Mouse (Mus musculus): ENCODE results near the gene Mrvi1.
A peak's percentile ranks its signal among the peaks of the same experiment; 100 is the strongest.

The Mrvi1 gene

GRCm38 (mm10) chr7:110990356-110991220 lies 8.3 kb upstream of the Mrvi1 start:
- Histone ChIP-seq H3K36me3 (ENCODE audit: control insufficient read depth, insufficient read depth, low read length, poor library complexity, severe bottlenecking) (no peaks in the 10 kb centered on the region), H3K27me3 (ENCODE audit: control insufficient read depth, insufficient read depth, low read length, poor library complexity, severe bottlenecking) (no peaks in the 10 kb centered on the region)
- no peak for DNase-seq (ENCODE audit: low read depth, low spot score)

DNA sequence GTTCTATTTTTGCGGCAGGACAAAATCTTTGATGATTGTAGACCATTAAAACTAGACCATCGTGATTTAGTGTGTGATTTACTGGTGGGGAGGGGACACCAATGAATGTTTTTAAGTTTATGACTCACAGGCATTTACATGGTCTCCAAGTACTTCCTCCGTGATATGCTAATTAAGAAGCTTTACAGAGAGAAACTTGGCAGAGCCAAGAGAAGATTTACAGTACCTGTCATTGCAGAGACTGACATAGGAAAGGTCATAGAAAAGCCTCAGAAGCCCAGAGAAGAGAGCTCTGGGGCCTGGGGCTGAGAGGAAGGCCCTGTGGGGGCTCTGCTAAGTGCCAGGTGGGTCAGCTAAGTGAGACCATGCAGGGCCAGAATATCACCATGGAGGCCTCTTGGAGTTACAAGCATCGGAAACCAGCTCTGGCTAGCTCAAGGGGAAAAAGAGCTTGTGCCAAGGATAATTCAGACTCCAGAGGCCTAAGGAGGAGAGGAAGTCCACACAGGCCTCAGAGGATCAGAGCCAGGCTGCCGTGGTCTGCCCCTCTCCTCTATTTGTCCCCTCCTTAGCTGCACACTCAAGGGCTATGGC lies 7.1 kb upstream of the Mrvi1 start:
- DNase-seq (ENCODE audit: low read depth, low spot score): no peak
- H3K36me3 ChIP-seq (ENCODE audit: control insufficient read depth, insufficient read depth, low read length, poor library complexity, severe bottlenecking): no peaks in the 10 kb centered on the region
- no peaks in the 10 kb centered on the region for H3K27me3 ChIP-seq (ENCODE audit: control insufficient read depth, insufficient read depth, low read length, poor library complexity, severe bottlenecking)

DNA sequence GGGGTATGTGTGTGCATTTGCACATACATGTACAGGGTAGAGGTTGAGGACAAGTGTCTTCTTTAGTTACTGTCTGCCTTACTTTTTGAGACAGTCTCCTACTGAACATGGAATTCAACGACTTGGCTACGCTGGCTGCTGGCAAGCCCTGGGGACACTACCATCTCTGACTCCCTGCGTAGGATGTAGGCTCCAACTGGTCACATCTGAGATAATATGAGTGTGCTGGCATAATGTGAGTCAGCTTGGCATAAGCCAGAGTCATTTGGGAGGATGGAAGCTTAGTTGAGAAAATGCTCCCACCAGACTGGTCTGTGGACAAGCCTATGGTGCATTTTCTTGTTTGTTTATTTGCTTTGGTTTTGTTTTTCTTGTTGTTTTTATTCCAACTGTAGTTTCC lies 5.8 kb upstream of the Mrvi1 start:
- Histone ChIP-seq H3K27me3 (ENCODE audit: control insufficient read depth, insufficient read depth, low read length, poor library complexity, severe bottlenecking) (no peaks in the 10 kb centered on the region), H3K36me3 (ENCODE audit: control insufficient read depth, insufficient read depth, low read length, poor library complexity, severe bottlenecking) (no peaks in the 10 kb centered on the region)
- no peak for DNase-seq (ENCODE audit: low read depth, low spot score)

GRCm38 (mm10) chr7:110985581-110986265 lies 3.5 kb upstream of the Mrvi1 start:
- H3K36me3 ChIP-seq (ENCODE audit: control insufficient read depth, insufficient read depth, low read length, poor library complexity, severe bottlenecking): no peaks in the 10 kb centered on the region
- H3K27me3 ChIP-seq (ENCODE audit: control insufficient read depth, insufficient read depth, low read length, poor library complexity, severe bottlenecking): no peaks in the 10 kb centered on the region
- DNase-seq (ENCODE audit: low read depth, low spot score): no peak

- no peaks in the 10 kb centered on the region for H3K27me3 ChIP-seq (ENCODE audit: control insufficient read depth, insufficient read depth, low read length, poor library complexity, severe bottlenecking)
Observed at GRCm38 (mm10) chr7:110983621-110984020, 1.4 kb upstream of the Mrvi1 start.

DNA sequence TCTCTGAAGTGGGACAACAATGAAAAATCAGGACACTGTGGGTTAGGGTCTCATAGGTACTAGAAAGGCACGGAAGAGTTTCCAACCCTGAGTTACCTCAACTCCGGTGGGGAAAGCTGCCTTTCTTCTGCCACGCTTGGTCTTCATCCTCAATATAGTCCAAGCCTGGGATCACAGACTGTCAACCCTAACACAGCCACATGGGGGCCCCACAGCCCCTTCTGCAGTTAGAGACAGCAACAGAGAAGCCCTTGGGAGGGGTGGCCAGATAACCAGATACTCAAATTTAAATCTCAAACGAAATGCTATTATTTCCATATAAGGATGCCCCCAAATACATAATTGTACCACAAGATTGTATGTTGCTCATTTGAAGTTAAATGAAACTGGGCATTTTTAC lies 503 bp upstream of the Mrvi1 start:
- no peaks in the 10 kb centered on the region for H3K36me3 ChIP-seq (ENCODE audit: control insufficient read depth, insufficient read depth, low read length, poor library complexity, severe bottlenecking)
- no peaks in the 10 kb centered on the region for H3K27me3 ChIP-seq (ENCODE audit: control insufficient read depth, insufficient read depth, low read length, poor library complexity, severe bottlenecking)
- DNase-seq (ENCODE audit: low read depth, low spot score): peak; percentile 51

More at GRCm38 (mm10) chr7:110983621-110984020, 1.4 kb upstream of the Mrvi1 start:
- no peaks in the 10 kb centered on the region for H3K36me3 ChIP-seq (ENCODE audit: control insufficient read depth, insufficient read depth, low read length, poor library complexity, severe bottlenecking)
- no peak for DNase-seq (ENCODE audit: low read depth, low spot score)

DNA sequence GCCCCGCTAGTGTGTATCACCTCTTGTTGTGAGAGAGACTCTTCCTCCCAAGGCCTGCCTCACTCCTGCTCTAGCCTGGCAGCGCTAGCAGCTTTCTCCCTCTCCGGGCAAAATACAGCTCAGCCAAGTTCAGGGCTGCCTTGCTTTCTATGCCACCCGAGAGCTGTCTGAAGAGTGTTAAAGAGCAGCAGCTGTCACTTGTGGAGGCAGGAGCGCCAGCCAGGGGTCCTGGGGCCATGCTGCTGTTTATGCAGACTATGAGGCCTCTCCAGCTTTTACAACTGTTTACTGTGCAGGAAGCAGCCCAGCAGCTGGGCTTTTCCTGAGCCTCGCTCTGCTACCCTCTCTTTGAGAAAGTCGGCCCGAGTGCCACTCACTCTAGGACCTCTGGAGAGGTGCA lies 1.2 kb downstream of the Mrvi1 start:
- H3K36me3 ChIP-seq (ENCODE audit: control insufficient read depth, insufficient read depth, low read length, poor library complexity, severe bottlenecking): no peaks in the 10 kb centered on the region
- no peaks in the 10 kb centered on the region for H3K27me3 ChIP-seq (ENCODE audit: control insufficient read depth, insufficient read depth, low read length, poor library complexity, severe bottlenecking)
- no peak for DNase-seq (ENCODE audit: low read depth, low spot score)

GRCm38 (mm10) chr7:110977699-110978392 lies 4.4 kb downstream of the Mrvi1 start:
- no peak for DNase-seq (ENCODE audit: low read depth, low spot score)

GRCm38 (mm10) chr7:110973450-110973849 lies 8.8 kb downstream of the Mrvi1 start:
- Histone ChIP-seq H3K27me3 (ENCODE audit: control insufficient read depth, insufficient read depth, low read length, poor library complexity, severe bottlenecking) (no peaks in the 10 kb centered on the region), H3K36me3 (ENCODE audit: control insufficient read depth, insufficient read depth, low read length, poor library complexity, severe bottlenecking) (no peaks in the 10 kb centered on the region)
- no peak for DNase-seq (ENCODE audit: low read depth, low spot score)

More at GRCm38 (mm10) chr7:110977699-110978392, 4.4 kb downstream of the Mrvi1 start:
- Histone ChIP-seq H3K36me3 (ENCODE audit: control insufficient read depth, insufficient read depth, low read length, poor library complexity, severe bottlenecking) (no peaks in the 10 kb centered on the region), H3K27me3 (ENCODE audit: control insufficient read depth, insufficient read depth, low read length, poor library complexity, severe bottlenecking) (no peaks in the 10 kb centered on the region)

GRCm38 (mm10) chr7:110972796-110973195 lies 9.5 kb downstream of the Mrvi1 start:
- Histone ChIP-seq H3K27me3 (ENCODE audit: control insufficient read depth, insufficient read depth, low read length, poor library complexity, severe bottlenecking) (no peaks in the 10 kb centered on the region), H3K36me3 (ENCODE audit: control insufficient read depth, insufficient read depth, low read length, poor library complexity, severe bottlenecking) (no peaks in the 10 kb centered on the region)
- DNase-seq (ENCODE audit: low read depth, low spot score): no peak

DNA sequence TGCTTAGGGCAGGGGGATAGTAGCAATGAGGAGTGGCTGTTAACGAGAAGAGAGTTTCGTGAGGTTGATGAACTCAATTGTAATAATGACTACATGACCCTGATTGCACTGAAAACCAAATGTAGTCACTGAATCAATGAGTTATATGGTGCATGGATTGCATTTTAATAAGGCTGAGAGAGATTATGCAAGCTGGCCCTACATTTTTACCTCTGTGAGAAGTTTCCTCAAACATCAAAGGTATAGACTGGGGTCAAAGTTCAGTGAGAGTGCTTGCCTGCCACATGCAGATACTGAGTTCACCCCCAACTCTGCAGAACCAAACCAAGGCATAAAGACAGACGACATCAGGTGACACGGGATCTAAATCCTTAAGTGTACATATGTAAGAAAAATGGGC lies 14.9 kb downstream of the Mrvi1 start:
- Histone ChIP-seq H3K27me3 (ENCODE audit: control insufficient read depth, insufficient read depth, low read length, poor library complexity, severe bottlenecking) (no peaks in the 10 kb centered on the region), H3K36me3 (ENCODE audit: control insufficient read depth, insufficient read depth, low read length, poor library complexity, severe bottlenecking) (no peaks in the 10 kb centered on the region)
- no peak for DNase-seq (ENCODE audit: low read depth, low spot score)

DNA sequence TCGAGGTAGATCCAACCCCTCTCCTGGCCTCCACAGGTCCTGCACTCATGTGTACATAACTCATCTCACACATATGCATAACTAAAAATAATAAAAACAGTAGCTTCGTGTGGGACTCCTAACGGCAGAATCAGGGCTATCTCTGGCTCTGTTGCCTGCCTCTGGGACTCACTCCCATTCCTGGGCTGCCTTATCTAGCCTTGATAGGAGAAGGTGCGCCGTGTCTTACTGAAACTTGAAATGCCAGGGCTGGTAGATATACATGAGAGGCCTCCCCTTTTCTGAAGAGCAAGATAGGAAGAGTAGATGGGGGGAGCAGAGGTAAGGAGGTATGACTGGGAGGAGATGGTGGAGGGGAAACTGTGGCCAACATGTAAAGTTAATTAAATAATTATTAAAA lies 15.4 kb downstream of the Mrvi1 start:
- Histone ChIP-seq H3K36me3 (ENCODE audit: control insufficient read depth, insufficient read depth, low read length, poor library complexity, severe bottlenecking) (no peaks in the 10 kb centered on the region), H3K27me3 (ENCODE audit: control insufficient read depth, insufficient read depth, low read length, poor library complexity, severe bottlenecking) (no peaks in the 10 kb centered on the region)
- no peak for DNase-seq (ENCODE audit: low read depth, low spot score)

- H3K27me3 ChIP-seq (ENCODE audit: control insufficient read depth, insufficient read depth, low read length, poor library complexity, severe bottlenecking): no peaks in the 10 kb centered on the region
- no peaks in the 10 kb centered on the region for H3K36me3 ChIP-seq (ENCODE audit: control insufficient read depth, insufficient read depth, low read length, poor library complexity, severe bottlenecking)
- DNase-seq (ENCODE audit: low read depth, low spot score): peak; percentile 24
Observed at GRCm38 (mm10) chr7:110965387-110965786, 16.9 kb downstream of the Mrvi1 start.

- H3K36me3 ChIP-seq (ENCODE audit: control insufficient read depth, insufficient read depth, low read length, poor library complexity, severe bottlenecking): no peaks in the 10 kb centered on the region
- no peak for DNase-seq (ENCODE audit: low read depth, low spot score)
- H3K27me3 ChIP-seq (ENCODE audit: control insufficient read depth, insufficient read depth, low read length, poor library complexity, severe bottlenecking): no peaks in the 10 kb centered on the region
Observed at GRCm38 (mm10) chr7:110963655-110963997, 18.6 kb downstream of the Mrvi1 start.
